Mouse (Mus musculus) midbrain, embryonic 15.5 days (tissue): ENCODE results near the gene Fgb. TPM values are rescaled to one million over a fixed set of nuclear protein-coding genes. Genes with fewer than 3 reads are reported as not detected.

Experiments used
- ATAC-seq: fragments of 200-750 bp; cut with Nextera tagmentation; replicated peaks from 2 replicates; pipeline ENCODE4 v1.8.0; 2017; ENCODE audit warnings: moderate TSS enrichment
- H3K27ac ChIP-seq: fragments of 300-500 bp; sonication (generic); 2 replicates; pipeline ENCODE4 v1.5.1; 2015; ENCODE audit warnings: mild to moderate bottlenecking, inconsistent platforms
- H3K27me3 ChIP-seq: fragments of 300-500 bp; sonication (generic); replicated peaks from 2 replicates; pipeline ENCODE4 v1.6.1; 2015; ENCODE audit warnings: inconsistent platforms
- H3K36me3 ChIP-seq: fragments of 300-500 bp; sonication (generic); replicated peaks from 2 replicates; pipeline ENCODE4 v1.6.1; 2015; ENCODE audit warnings: inconsistent platforms
- H3K4me1 ChIP-seq: fragments of 300-500 bp; sonication (generic); 2 replicates; pipeline ENCODE4 v1.6.1; 2015; ENCODE audit warnings: inconsistent platforms
- H3K4me2 ChIP-seq: fragments of 300-500 bp; sonication (generic); 2 replicates; pipeline ENCODE4 v1.6.1; 2015; ENCODE audit warnings: inconsistent platforms, mild to moderate bottlenecking, moderate library complexity
- H3K4me3 ChIP-seq: fragments of 300-500 bp; sonication (generic); 2 replicates; pipeline ENCODE4 v1.5.1; 2015; ENCODE audit warnings: mild to moderate bottlenecking, inconsistent platforms
- H3K9ac ChIP-seq: fragments of 300-500 bp; sonication (generic); 2 replicates; pipeline ENCODE4 v1.6.1; 2015; ENCODE audit warnings: mild to moderate bottlenecking, inconsistent platforms
- H3K9me3 ChIP-seq: fragments of 300-500 bp; sonication (generic); 2 replicates; pipeline ENCODE4 v1.6.1; 2016; ENCODE audit warnings: inconsistent platforms
- WGBS: fragments of 180-500 bp; shearing (Covaris S2); methylation state at CpG from one replicate; pipeline ENCODE4 v1.1.7; 2015; ENCODE audit warnings: mixed read lengths; 5-methylcytosine and 5-hydroxymethylcytosine counted together
- polyA plus RNA-seq: library from polyadenylated mRNA; unstranded; fragments of >200 nt; fragmentation: Nextera tagmentation; extraction: Ambion mirVana; gene quantifications from 2 replicates; pipeline ENCODE4 v1.2.1, GENCODE M21; 2015

Gene Fgb
- polyA plus RNA-seq, 1 experiment from 2014 or later = not detected

DNA sequence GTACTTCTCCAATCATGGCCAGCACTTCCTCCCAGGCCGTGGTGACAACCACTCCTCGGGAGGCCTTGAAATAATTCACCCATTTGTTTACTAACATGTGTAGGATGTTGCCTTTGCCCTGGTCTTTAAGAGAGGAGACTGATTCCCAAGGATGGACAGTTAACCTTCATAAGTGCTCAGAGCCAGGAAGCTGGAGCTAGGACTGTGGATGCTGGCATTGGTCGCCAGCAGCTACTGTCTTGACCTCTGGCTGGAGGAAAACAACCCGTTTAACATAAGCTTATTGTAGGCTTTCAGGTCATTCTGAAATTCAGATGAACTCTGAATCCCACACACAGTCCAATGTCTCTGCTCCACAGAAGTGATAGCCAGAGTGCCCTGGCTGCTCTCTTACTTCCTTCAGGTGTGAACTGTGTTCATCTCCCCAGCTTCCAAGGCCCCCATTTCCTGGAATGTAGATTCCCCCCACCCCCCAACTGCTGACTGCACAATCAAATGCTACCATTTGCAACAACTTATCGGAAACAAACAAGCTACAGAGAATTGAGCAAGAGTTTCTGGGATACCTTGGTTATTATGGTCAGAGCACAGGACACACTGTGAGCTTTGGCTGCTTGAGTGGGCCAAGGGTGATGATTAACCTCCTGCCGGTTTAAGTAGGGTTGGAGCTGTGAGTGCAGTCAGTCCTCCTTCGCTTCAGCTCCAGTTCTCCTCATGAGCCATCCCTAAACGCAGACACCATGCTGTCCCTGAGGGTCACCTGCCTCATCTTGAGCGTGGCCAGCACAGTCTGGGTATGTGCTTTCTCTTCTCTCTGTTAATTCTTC lies 24.0 kb downstream of the Fgb start, which contains the start of gene Fga:
Gene Fga, plus strand, starts transcription at position 602 of the 827 bp plus-strand sequence.
- H3K9me3 ChIP-seq = no peaks in the 10 kb centered on the region
- H3K27me3 ChIP-seq = no peaks in the 10 kb centered on the region
- 82% methylated on average over 9 of the region's 9 CpGs for WGBS
- no peak for ATAC-seq
- H3K36me3 ChIP-seq = no peaks in the 10 kb centered on the region
- no peak within 1 kb of the TSS for H3K9ac ChIP-seq
- H3K4me1 ChIP-seq = no peaks in the 10 kb centered on the region
- no peak within 1 kb of the TSS for H3K27ac ChIP-seq
- no peak within 1 kb of the TSS for H3K4me2 ChIP-seq
- H3K4me3 ChIP-seq = no peak within 1 kb of the TSS

DNA sequence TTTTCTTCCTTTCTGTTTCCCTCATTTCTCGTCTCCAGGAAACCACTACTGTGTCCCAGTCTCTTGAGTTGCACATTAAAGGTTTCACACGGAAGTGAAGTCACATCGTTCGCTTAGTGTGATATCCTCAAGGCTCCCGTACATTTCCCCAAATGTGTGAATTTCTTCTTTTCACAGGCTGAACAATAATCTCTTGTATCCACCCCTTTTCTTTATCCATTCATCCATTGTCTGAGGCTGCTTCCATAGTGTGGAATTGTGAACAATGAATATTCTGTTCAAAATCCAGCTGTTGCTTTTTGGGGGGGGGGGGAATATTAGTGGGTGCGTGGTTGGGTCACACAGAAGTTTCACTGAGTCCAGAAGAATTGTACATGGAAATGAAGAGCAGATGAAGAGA lies 24.6 kb downstream of the Fgb start:
- no peaks in the 10 kb centered on the region for H3K36me3 ChIP-seq
- H3K27ac ChIP-seq = no peak overlapping the region
- H3K4me1 ChIP-seq = no peaks in the 10 kb centered on the region
- H3K9me3 ChIP-seq = no peaks in the 10 kb centered on the region
- no peak for ATAC-seq
- no peak overlapping the region for H3K9ac ChIP-seq
- no peak overlapping the region for H3K4me3 ChIP-seq
- WGBS = 58% methylated on average over 6 of the region's 6 CpGs
- no peaks in the 10 kb centered on the region for H3K27me3 ChIP-seq
- no peak overlapping the region for H3K4me2 ChIP-seq

DNA sequence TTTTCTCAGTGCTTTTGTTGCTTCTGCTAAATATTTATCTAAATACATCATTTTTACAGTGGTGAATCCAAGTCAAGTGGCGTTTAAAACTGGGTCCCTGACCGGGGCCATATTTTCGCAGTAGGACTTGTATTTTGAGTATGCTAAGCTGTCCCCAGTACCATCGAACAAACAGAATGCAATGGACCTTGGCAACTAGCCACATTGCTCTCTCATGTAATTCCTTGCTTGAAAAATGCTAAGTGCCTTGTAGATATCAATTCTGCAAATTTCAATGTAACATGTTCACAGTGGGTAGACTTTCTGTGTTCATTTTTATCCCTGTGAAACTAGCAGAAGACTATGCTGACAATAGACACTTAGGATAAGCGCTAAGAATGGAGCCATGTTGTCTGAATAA lies 28.5 kb downstream of the Fgb start:
- no peaks in the 10 kb centered on the region for H3K36me3 ChIP-seq
- ATAC-seq = no peak
- no peaks in the 10 kb centered on the region for H3K9me3 ChIP-seq
- no peaks in the 10 kb centered on the region for H3K4me1 ChIP-seq
- no peak overlapping the region for H3K27ac ChIP-seq
- no peak overlapping the region for H3K4me3 ChIP-seq
- WGBS = 88% methylated on average over 5 of the region's 5 CpGs
- no peak overlapping the region for H3K4me2 ChIP-seq
- no peak overlapping the region for H3K9ac ChIP-seq
- no peaks in the 10 kb centered on the region for H3K27me3 ChIP-seq

DNA sequence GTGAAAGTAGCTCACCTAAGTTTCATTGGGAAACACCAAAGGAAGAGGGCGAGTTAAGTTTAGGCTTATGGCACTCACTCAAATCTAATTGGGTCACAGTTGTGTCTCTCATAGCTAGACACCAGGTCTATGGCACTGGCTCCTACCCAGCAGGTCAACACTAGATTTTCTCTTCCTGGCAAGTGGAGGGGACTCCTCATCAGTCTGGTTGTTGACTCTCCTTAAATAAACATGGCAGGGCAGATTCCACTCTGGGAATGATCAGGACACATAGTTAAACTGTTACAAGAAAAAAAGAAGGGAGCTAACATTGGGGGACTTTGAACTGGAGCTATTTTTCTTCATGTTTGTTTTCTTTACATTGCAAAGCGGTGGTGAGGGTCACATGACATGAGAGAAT lies 29.3 kb downstream of the Fgb start:
- Histone ChIP-seq H3K9ac (no peak overlapping the region), H3K27ac (no peak overlapping the region), H3K4me1 (no peaks in the 10 kb centered on the region), H3K4me3 (no peak overlapping the region), H3K4me2 (no peak overlapping the region), H3K9me3 (no peaks in the 10 kb centered on the region), H3K27me3 (no peaks in the 10 kb centered on the region), H3K36me3 (no peaks in the 10 kb centered on the region)
- 87% methylated on average over 2 of the region's 2 CpGs for WGBS
- no peak for ATAC-seq

DNA sequence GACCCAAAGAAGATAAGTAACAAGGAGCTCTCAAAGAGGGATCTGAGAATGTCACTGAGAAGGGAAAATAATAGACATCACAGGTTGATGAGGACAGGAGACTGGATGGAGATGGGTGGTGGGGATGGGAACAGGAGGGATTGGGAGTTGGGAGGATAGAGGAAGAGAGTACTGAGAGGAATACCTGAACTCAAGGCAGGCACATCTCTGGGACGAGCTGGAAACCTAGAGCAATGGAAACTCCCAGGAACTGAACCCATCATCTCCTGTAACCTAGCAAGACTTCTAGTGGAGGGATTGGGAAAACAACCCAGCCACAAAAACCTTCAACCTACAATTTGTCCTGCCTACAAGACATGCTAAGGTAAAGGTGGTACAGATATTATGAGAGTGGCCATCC lies 33.4 kb downstream of the Fgb start:
- Histone ChIP-seq H3K9me3 (no peaks in the 10 kb centered on the region), H3K4me1 (no peaks in the 10 kb centered on the region), H3K27ac (no peak overlapping the region), H3K4me2 (no peak overlapping the region), H3K9ac (no peak overlapping the region), H3K36me3 (no peaks in the 10 kb centered on the region), H3K4me3 (no peak overlapping the region), H3K27me3 (no peaks in the 10 kb centered on the region)
- WGBS = 80% methylated on average over 1 of the region's 1 CpGs
- ATAC-seq = no peak

DNA sequence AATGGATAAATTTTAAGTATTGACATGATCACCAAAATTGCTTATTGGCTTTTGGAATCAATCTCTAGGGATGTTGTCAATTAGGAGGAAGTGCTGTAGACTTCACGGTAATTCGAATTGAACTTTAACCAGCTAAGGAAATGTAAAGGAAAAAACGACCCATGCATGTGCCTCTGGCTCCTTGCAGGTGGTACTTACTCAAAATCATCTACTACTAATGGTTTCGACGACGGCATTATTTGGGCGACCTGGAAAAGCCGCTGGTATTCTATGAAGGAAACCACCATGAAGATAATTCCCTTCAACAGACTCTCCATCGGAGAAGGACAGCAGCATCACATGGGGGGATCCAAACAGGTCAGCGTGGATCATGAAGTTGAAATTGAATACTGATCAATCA lies 35.7 kb downstream of the Fgb start:
- no peak overlapping the region for H3K4me3 ChIP-seq
- H3K4me1 ChIP-seq = no peaks in the 10 kb centered on the region
- no peak overlapping the region for H3K9ac ChIP-seq
- H3K4me2 ChIP-seq = no peak overlapping the region
- no peaks in the 10 kb centered on the region for H3K36me3 ChIP-seq
- H3K27me3 ChIP-seq = no peaks in the 10 kb centered on the region
- no peak for ATAC-seq
- H3K9me3 ChIP-seq = no peaks in the 10 kb centered on the region
- 90% methylated on average over 10 of the region's 10 CpGs for WGBS
- H3K27ac ChIP-seq = no peak overlapping the region

DNA sequence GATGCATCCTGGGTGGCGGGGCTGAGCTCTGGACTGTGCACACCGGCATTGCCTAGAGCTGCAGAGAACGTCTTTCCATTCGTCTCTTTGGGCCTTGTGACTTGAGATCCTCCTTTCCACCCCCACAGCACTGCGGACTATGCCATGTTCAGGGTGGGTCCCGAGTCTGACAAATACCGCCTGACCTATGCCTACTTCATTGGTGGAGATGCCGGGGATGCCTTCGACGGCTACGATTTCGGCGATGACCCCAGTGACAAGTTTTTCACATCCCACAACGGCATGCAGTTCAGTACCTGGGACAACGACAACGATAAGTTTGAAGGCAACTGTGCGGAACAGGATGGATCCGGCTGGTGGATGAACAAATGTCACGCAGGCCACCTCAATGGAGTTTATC lies 37.0 kb downstream of the Fgb start:
- H3K9ac ChIP-seq = no peak overlapping the region
- no peak overlapping the region for H3K4me3 ChIP-seq
- H3K4me2 ChIP-seq = no peak overlapping the region
- no peaks in the 10 kb centered on the region for H3K36me3 ChIP-seq
- no peak overlapping the region for H3K27ac ChIP-seq
- 94% methylated on average over 19 of the region's 19 CpGs for WGBS
- no peaks in the 10 kb centered on the region for H3K27me3 ChIP-seq
- no peak for ATAC-seq
- no peaks in the 10 kb centered on the region for H3K9me3 ChIP-seq
- H3K4me1 ChIP-seq = no peaks in the 10 kb centered on the region

DNA sequence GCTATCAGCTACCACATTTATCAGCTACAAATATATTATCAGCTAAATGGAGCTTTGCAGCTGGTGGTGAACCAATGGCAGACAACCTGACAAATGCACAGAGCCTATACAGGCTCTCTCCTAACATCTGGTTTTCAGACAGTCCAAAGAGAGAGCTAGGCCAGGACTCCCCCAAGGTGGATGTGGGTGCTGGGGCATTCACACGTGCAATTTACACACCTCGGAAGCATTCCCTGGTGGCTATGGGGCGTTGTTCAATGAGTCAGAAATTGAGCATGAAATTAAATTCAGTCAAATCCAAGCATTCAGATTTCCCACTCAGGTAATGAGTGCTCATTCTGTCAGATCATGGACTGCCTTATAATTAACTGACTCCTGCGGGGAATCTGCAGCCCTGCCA lies 38.1 kb downstream of the Fgb start:
- H3K4me2 ChIP-seq = no peak overlapping the region
- no peak overlapping the region for H3K4me3 ChIP-seq
- no peaks in the 10 kb centered on the region for H3K36me3 ChIP-seq
- no peak overlapping the region for H3K27ac ChIP-seq
- no peaks in the 10 kb centered on the region for H3K4me1 ChIP-seq
- no peak overlapping the region for H3K9ac ChIP-seq
- H3K9me3 ChIP-seq = no peaks in the 10 kb centered on the region
- 58% methylated on average over 4 of the region's 4 CpGs for WGBS
- 0 out of 2 replicates have a peak, but pooled peaks have one; percentile 24 for ATAC-seq
- H3K27me3 ChIP-seq = no peaks in the 10 kb centered on the region

DNA sequence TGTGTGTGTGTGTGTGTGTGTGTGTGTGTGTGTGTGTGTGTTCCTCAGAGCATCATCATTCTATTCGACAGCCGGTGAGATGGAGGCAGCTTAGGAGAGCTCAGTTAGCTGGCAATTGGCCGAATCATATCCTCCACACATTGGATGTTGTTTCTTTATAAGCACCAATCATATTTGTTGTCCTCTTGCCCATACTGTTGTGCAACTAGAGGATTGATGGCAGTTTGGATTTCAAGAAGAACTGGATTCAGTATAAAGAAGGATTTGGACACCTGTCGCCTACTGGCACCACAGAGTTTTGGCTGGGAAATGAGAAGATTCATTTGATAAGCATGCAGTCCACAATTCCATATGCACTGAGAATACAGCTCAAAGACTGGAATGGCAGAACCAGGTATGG lies 38.5 kb downstream of the Fgb start:
- H3K27ac ChIP-seq = no peak overlapping the region
- 94% methylated on average over 4 of the region's 4 CpGs for WGBS
- H3K36me3 ChIP-seq = no peaks in the 10 kb centered on the region
- H3K4me3 ChIP-seq = no peak overlapping the region
- no peak for ATAC-seq
- no peaks in the 10 kb centered on the region for H3K4me1 ChIP-seq
- no peak overlapping the region for H3K4me2 ChIP-seq
- no peaks in the 10 kb centered on the region for H3K27me3 ChIP-seq
- no peaks in the 10 kb centered on the region for H3K9me3 ChIP-seq
- no peak overlapping the region for H3K9ac ChIP-seq

DNA sequence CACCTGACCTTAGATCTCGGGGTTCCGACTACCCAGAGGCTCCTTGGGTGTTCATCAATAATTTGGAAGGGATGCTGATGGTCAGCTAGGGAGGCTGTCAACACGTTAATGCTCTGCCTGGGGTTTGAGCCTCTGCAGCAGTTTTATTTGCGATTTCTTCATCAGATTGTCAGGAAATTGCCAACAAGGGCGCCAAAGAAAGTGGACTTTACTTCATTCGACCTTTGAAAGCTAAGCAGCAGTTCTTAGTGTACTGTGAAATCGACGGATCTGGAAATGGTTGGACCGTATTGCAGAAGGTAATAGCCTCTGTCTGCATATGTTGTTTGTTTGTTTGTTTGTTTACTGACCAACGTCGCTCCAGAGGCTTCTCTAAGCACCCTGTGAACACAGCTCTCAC lies 39.4 kb downstream of the Fgb start:
- no peak overlapping the region for H3K9ac ChIP-seq
- H3K9me3 ChIP-seq = no peaks in the 10 kb centered on the region
- H3K4me2 ChIP-seq = no peak overlapping the region
- no peak overlapping the region for H3K27ac ChIP-seq
- 83% methylated on average over 11 of the region's 11 CpGs for WGBS
- no peak overlapping the region for H3K4me3 ChIP-seq
- no peak for ATAC-seq
- H3K36me3 ChIP-seq = no peaks in the 10 kb centered on the region
- no peaks in the 10 kb centered on the region for H3K4me1 ChIP-seq
- H3K27me3 ChIP-seq = no peaks in the 10 kb centered on the region

DNA sequence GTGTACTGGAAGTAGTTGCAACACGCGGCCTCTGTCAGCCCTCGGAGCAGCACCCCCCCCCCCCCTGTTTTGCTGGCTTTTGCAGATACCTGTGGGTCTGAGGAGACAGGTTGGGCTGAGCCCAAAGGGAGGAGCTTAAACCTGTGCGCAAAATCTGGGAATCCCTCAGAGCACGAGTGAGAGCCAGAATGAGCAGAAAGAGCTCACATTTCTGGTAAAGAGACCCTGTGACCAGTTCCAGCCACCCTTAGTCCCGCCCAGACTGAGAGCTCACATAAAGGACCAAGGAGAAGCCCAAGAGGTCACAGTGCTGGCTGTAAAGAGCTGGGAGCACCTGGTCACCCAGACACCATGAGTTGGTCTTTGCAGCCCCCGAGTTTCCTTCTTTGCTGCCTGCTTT lies 42.1 kb downstream of the Fgb start, which contains the start of gene Fgg:
Gene Fgg, plus strand, starts transcription at position 168 of the 400 bp plus-strand sequence.
- Histone ChIP-seq H3K27me3 (no peaks in the 10 kb centered on the region), H3K9me3 (no peaks in the 10 kb centered on the region), H3K27ac (no peak within 1 kb of the TSS), H3K9ac (no peak within 1 kb of the TSS), H3K4me2 (no peak within 1 kb of the TSS), H3K4me1 (no peaks in the 10 kb centered on the region), H3K4me3 (no peak within 1 kb of the TSS), H3K36me3 (no peaks in the 10 kb centered on the region)
- WGBS = 55% methylated on average over 7 of the region's 7 CpGs
- no peak for ATAC-seq

DNA sequence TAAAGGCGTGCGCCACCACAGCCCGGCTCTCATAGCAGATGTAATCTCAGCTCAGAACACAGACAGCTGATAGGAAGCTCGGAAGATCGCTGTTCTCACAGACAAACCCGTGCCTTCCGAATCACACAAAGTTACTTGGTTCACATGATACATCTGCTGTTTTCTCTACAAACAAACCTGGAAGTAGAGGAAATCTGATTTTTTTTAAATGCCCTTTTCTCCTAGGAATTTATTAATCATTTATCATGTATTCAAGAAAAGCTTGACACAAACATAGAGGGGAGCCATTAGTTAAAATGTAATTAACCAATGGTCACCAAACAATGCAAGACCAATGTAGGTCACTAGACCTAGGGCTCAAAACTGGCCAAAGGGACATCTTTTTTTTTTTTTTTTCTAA lies 44.9 kb downstream of the Fgb start:
- H3K4me2 ChIP-seq = no peak overlapping the region
- H3K4me1 ChIP-seq = no peaks in the 10 kb centered on the region
- no peak overlapping the region for H3K9ac ChIP-seq
- H3K9me3 ChIP-seq = no peaks in the 10 kb centered on the region
- WGBS = 94% methylated on average over 7 of the region's 7 CpGs
- H3K27me3 ChIP-seq = no peaks in the 10 kb centered on the region
- no peaks in the 10 kb centered on the region for H3K36me3 ChIP-seq
- H3K27ac ChIP-seq = no peak overlapping the region
- no peak for ATAC-seq
- no peak overlapping the region for H3K4me3 ChIP-seq

DNA sequence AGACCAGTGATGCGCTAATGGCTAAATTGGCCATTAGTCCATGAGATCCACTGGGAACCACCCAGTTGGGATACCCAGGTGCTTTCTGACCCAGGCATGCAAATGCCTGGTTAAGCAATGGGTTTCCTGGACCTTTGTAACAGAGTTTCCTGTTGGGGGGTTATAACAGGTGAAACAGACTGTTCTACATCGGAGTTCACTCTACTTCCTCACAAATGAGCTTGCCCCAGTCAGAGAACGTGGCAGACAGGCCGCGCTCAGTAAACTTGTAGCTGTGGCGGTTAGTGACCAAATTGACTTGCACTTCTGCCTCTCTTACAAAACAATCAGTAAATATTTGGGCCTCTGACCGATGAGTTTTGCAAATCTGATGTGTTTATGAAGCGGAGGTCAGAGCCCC lies 46.6 kb downstream of the Fgb start:
- Histone ChIP-seq H3K9me3 (no peaks in the 10 kb centered on the region), H3K27ac (no peak overlapping the region), H3K9ac (no peak overlapping the region), H3K27me3 (no peaks in the 10 kb centered on the region), H3K4me1 (0 out of 2 replicates have a peak, but pooled peaks cover 5% of the 10 kb centered on the region), H3K36me3 (no peaks in the 10 kb centered on the region), H3K4me3 (no peak overlapping the region), H3K4me2 (no peak overlapping the region)
- 96% methylated on average over 8 of the region's 8 CpGs for WGBS
- ATAC-seq = no peak
